ENCODE assay signal across 17 mouse cellular contexts in the genomic region with DNA sequence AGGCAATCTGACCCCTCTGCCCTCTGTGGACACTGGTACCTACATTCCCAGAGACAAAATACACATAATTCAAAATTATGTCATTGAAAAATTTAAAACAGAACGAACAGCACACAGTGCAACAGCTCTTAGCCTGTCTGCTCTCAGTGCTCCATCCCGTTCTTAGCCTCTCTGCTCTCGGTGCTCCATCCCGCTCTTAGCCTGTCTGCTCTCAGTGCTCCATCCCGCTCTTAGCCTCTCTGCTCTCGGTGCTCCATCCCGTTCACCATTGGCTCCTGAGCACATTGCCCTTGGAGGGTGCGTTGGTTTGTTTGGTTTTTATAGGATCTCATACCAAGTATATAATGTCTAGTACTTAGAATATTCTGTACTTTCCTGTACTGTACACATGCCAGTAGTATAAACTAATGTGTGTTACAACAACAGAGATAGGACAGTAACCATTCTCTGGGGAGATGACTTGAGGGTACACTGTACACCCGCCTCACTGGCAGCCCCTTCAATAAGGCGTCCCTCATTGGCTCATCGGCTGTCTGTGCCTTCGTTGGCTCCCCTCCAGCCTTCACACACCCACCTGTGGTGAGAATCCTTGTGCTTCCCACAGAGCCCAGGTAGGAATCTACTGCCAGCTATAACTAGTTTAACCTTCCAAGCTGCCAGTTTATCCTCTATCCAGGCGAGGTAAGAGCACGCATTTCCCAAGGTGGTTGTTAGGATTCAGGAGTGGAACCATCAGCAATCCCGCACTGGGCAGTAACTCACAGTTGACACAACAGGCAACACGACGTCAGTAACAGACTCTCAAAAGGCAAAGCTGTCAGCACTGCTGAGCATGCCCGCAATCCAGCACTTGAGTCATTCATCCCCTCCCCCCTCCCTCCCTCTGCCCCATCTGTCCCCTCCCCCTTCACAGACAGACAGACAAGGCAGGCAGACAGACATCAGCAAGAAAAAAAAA.
DNase-seq lines count a peak whose midpoint lies in the region; ATAC-seq and TF ChIP-seq lines count a peak whose summit lies in the region.
"Had no signal": no experiment of that assay in that cellular context is flagged by ENCODE, and none has a peak within 500 bp of the region (broad histone marks: within the 10 kb centered on the region; RNA-seq: fewer than 3 reads in every experiment).

No protein-coding gene starts in this region.

- no peak overlapping the region for H3K4me2 ChIP-seq in hindbrain, embryonic 11.5 days (replicated peaks; ENCODE audit: low read depth, low read length)
- H3K4me2 ChIP-seq in midbrain, postnatal 0 days (ENCODE audit: low read depth, low read length, poor library complexity, severe bottlenecking), result peak overlapping the region; percentile 4; the same call in 1 of the 2 replicates
- H3K4me2 ChIP-seq: embryonic facial prominence, embryonic 12.5 days; limb, embryonic 12.5 days had no signal

- peaks cover 26% of the 10 kb centered on the region for H3K4me1 ChIP-seq in hindbrain, embryonic 10.5 days (replicated peaks)
- H3K4me1 ChIP-seq in hindbrain, embryonic 11.5 days (replicated peaks; ENCODE audit: control insufficient read depth, insufficient read depth, low read length), result no peaks in the 10 kb centered on the region
- H3K4me1 ChIP-seq in midbrain, postnatal 0 days (ENCODE audit: insufficient read depth, low read length), result peaks cover 3% of the 10 kb centered on the region; the same call in 1 of the 2 replicates

- H3K27ac ChIP-seq in hindbrain, embryonic 10.5 days, result peak overlapping the region; percentile 13; the same call in 1 of the 2 replicates
- H3K27ac ChIP-seq in hindbrain, embryonic 11.5 days (ENCODE audit: low read depth, low read length), result no peak overlapping the region
- no peak overlapping the region for H3K27ac ChIP-seq in midbrain, postnatal 0 days (ENCODE audit: low read depth, low read length)
- H3K27ac ChIP-seq: embryonic facial prominence, embryonic 12.5 days; limb, embryonic 12.5 days had no signal

- 72% methylated on average over 18 of the region's 18 CpGs for WGBS in hindbrain, embryonic 10.5 days
- 78% methylated on average over 18 of the region's 18 CpGs for WGBS in hindbrain, embryonic 11.5 days
- WGBS in midbrain, postnatal 0 days, result 67% methylated on average over 18 of the region's 18 CpGs

- no peak for ATAC-seq in hindbrain, embryonic 11.5 days (ENCODE audit: low FRiP score)
- no peak for ATAC-seq in midbrain, postnatal 0 days (ENCODE audit: low FRiP score)
- no peak for ATAC-seq in megakaryocyte-erythroid progenitor cell, adult 5-6 weeks (replicated peaks; ENCODE audit: low FRiP score, low TSS enrichment, poor library complexity, severe bottlenecking)

- no peak overlapping the region for H3K9ac ChIP-seq in hindbrain, embryonic 11.5 days (ENCODE audit: low read depth, low read length)
- H3K9ac ChIP-seq in midbrain, postnatal 0 days (replicated peaks; ENCODE audit: low read length, poor library complexity, severe bottlenecking), result no peak overlapping the region
- H3K9ac ChIP-seq: embryonic facial prominence, embryonic 12.5 days; limb, embryonic 12.5 days had no signal

- H3K4me3 ChIP-seq in hindbrain, embryonic 10.5 days, result no peak overlapping the region
- H3K4me3 ChIP-seq in hindbrain, embryonic 11.5 days (ENCODE audit: low read depth, low read length), result no peak overlapping the region
- no peak overlapping the region for H3K4me3 ChIP-seq in midbrain, postnatal 0 days (ENCODE audit: low read depth, low read length)
- H3K4me3 ChIP-seq: embryonic facial prominence, embryonic 12.5 days; limb, embryonic 12.5 days had no signal

- no peak for TF ChIP-seq POLR2A in brain, embryonic 14.5 days (IDR thresholded peaks at IDR 0.05; ENCODE audit: borderline replicate concordance, extremely low read depth, insufficient read depth, insufficient read length, poor library complexity, severe bottlenecking)

- no peak for TF ChIP-seq CTCF in brain, embryonic 14.5 days (IDR thresholded peaks at IDR 0.05; ENCODE audit: borderline replicate concordance, extremely low read depth, insufficient read depth, insufficient read length)
- TF ChIP-seq CTCF in midbrain, postnatal 0 days (IDR thresholded peaks at IDR 0.05), result no peak

- peaks cover 34% of the 10 kb centered on the region for H3K36me3 ChIP-seq in hindbrain, embryonic 10.5 days
- no peaks in the 10 kb centered on the region for H3K36me3 ChIP-seq in hindbrain, embryonic 11.5 days (ENCODE audit: control insufficient read depth, insufficient read depth, low read length)
- H3K36me3 ChIP-seq in midbrain, postnatal 0 days (ENCODE audit: insufficient read depth, low read length), result 0 out of 2 replicates have a peak, but pooled peaks cover 2% of the 10 kb centered on the region

- peak; percentile 34 for DNase-seq in embryo, embryonic 10 days (ENCODE audit: low spot score)
- DNase-seq in embryo, embryonic 11 days, result no peak
- DNase-seq in hindbrain, embryonic 10.5 days (ENCODE audit: low spot score), result no peak
- no peak for DNase-seq in hindbrain, embryonic 11.5 days (ENCODE audit: low spot score)
- DNase-seq in brain, embryonic 14.5 days (ENCODE audit: low read depth), result peak; percentile 30
- no peak for DNase-seq in midbrain, postnatal 0 days (ENCODE audit: low spot score)
- DNase-seq in lung, postnatal 4 days, result no peak
- DNase-seq: B cell, adult 2 months; cerebellum, adult 9-11 months; gastrocnemius, postnatal 25 days; kidney, postnatal 10 days; layer of hippocampus, postnatal 36 days; right cerebral cortex, adult 18-20 months had no signal

- no peaks in the 10 kb centered on the region for H3K27me3 ChIP-seq in hindbrain, embryonic 10.5 days (ENCODE audit: insufficient read depth, poor library complexity, severe bottlenecking)
- no peaks in the 10 kb centered on the region for H3K27me3 ChIP-seq in hindbrain, embryonic 11.5 days (ENCODE audit: control insufficient read depth, insufficient read depth, low read length)
- H3K27me3 ChIP-seq in midbrain, postnatal 0 days (ENCODE audit: insufficient read depth, low read length), result no peaks in the 10 kb centered on the region
- H3K27me3 ChIP-seq: embryonic facial prominence, embryonic 12.5 days; limb, embryonic 12.5 days had no signal

- no peaks in the 10 kb centered on the region for H3K9me3 ChIP-seq in hindbrain, embryonic 10.5 days
- no peaks in the 10 kb centered on the region for H3K9me3 ChIP-seq in hindbrain, embryonic 11.5 days (ENCODE audit: control insufficient read depth, low read length)
- no peaks in the 10 kb centered on the region for H3K9me3 ChIP-seq in midbrain, postnatal 0 days (ENCODE audit: low read length)
- H3K9me3 ChIP-seq: embryonic facial prominence, embryonic 12.5 days; G1E; limb, embryonic 12.5 days had no signal

Comparison
In these comparisons a context has a peak if more than half of its experiments do, and no peak if none do; other contexts are left out.
1. DNase-seq: peak in embryo, embryonic 10 days (single experiment) and brain, embryonic 14.5 days (single experiment); none in embryo, embryonic 11 days (single experiment), hindbrain, embryonic 10.5 days (single experiment), hindbrain, embryonic 11.5 days (single experiment), midbrain, postnatal 0 days (single experiment) and lung, postnatal 4 days (0 of 2).